Mouse (Mus musculus) limb, embryonic 15.5 days (tissue): Measurements from ENCODE around the gene Miox. TPM values are rescaled to one million over a fixed set of nuclear protein-coding genes. Genes with fewer than 3 reads are reported as not detected.
A peak's percentile ranks its signal among the peaks of the same experiment; 100 is the strongest.

Experiments used
- ATAC-seq: fragments of 200-750 bp; cut with Nextera tagmentation; 2 replicates; pipeline ENCODE4 v1.8.0; 2017; ENCODE audit warnings: low read depth, moderate TSS enrichment; ENCODE audit not compliant: insufficient number of reproducible peaks, low FRiP score, low TSS enrichment
- H3K27ac ChIP-seq: fragments of 300-500 bp; sonication (generic); 2 replicates; pipeline ENCODE4 v1.5.1; 2015; ENCODE audit warnings: moderate library complexity, mild to moderate bottlenecking, inconsistent platforms
- H3K27me3 ChIP-seq: fragments of 300-500 bp; sonication (generic); 2 replicates; pipeline ENCODE4 v1.6.1; 2015; ENCODE audit warnings: inconsistent platforms
- H3K36me3 ChIP-seq: fragments of 300-500 bp; sonication (generic); 2 replicates; pipeline ENCODE4 v1.6.1; 2015; ENCODE audit warnings: inconsistent platforms
- H3K4me1 ChIP-seq: fragments of 300-500 bp; sonication (generic); 2 replicates; pipeline ENCODE4 v1.6.1; 2015; ENCODE audit warnings: inconsistent platforms
- H3K4me2 ChIP-seq: fragments of 300-500 bp; sonication (generic); 2 replicates; pipeline ENCODE4 v1.6.1; 2015; ENCODE audit warnings: mild to moderate bottlenecking, inconsistent platforms
- H3K4me3 ChIP-seq: fragments of 300-500 bp; sonication (generic); 2 replicates; pipeline ENCODE4 v1.5.1; 2015; ENCODE audit warnings: mild to moderate bottlenecking, inconsistent platforms
- H3K9ac ChIP-seq: fragments of 300-500 bp; sonication (generic); 2 replicates; pipeline ENCODE4 v1.6.1; 2015; ENCODE audit warnings: inconsistent platforms
- H3K9me3 ChIP-seq: fragments of 300-500 bp; sonication (generic); 2 replicates; pipeline ENCODE4 v1.6.1; 2016; ENCODE audit warnings: inconsistent platforms
- WGBS: fragments of 180-500 bp; shearing (Covaris S2); methylation state at CpG from one replicate; pipeline ENCODE4 v1.1.7; 2015; 5-methylcytosine and 5-hydroxymethylcytosine counted together
- polyA plus RNA-seq: library from polyadenylated mRNA; unstranded; fragments of >200 nt; fragmentation: Nextera tagmentation; extraction: Ambion mirVana; gene quantifications from 2 replicates; pipeline ENCODE4 v1.2.1, GENCODE M21; 2015

The Miox gene
- polyA plus RNA-seq, 1 experiment from 2014 or later = not detected

- ATAC-seq = no peak
- Histone ChIP-seq H3K9ac (0 out of 2 replicates have a peak overlapping the region, but pooled peaks have one; percentile 17), H3K9me3 (no peaks in the 10 kb centered on the region), H3K4me1 (peaks cover 25% of the 10 kb centered on the region), H3K36me3 (peaks cover 45% of the 10 kb centered on the region), H3K4me3 (no peak overlapping the region), H3K4me2 (no peak overlapping the region), H3K27me3 (no peaks in the 10 kb centered on the region), H3K27ac (no peak overlapping the region)
- WGBS = 96% methylated on average over 12 of the region's 12 CpGs
Measured at GRCm38 (mm10) chr15:89352795-89353194, 18.6 kb downstream of the Miox start.

- H3K36me3 ChIP-seq = peaks cover 42% of the 10 kb centered on the region
- H3K4me3 ChIP-seq = peak overlapping the region; percentile 80; the same call in 1 of the 2 replicates
- WGBS = 97% methylated on average over 16 of the region's 16 CpGs
- no peaks in the 10 kb centered on the region for H3K9me3 ChIP-seq
- H3K27me3 ChIP-seq = no peaks in the 10 kb centered on the region
- no peak overlapping the region for H3K9ac ChIP-seq
- H3K4me2 ChIP-seq = no peak overlapping the region
- H3K27ac ChIP-seq = no peak overlapping the region
- H3K4me1 ChIP-seq = peaks cover 30% of the 10 kb centered on the region
- no peak for ATAC-seq
Measured at GRCm38 (mm10) chr15:89353837-89354236, 19.6 kb downstream of the Miox start.

GRCm38 (mm10) chr15:89354455-89354854 is 20.3 kb downstream of the Miox start:
- H3K27me3 ChIP-seq = no peaks in the 10 kb centered on the region
- H3K9ac ChIP-seq = peak overlapping the region; percentile 86
- H3K27ac ChIP-seq = no peak overlapping the region; the same call in 1 of the 2 replicates
- H3K4me3 ChIP-seq = peak overlapping the region; percentile 80
- no peak for ATAC-seq
- H3K36me3 ChIP-seq = peaks cover 42% of the 10 kb centered on the region
- H3K4me2 ChIP-seq = peak overlapping the region; percentile 72
- H3K4me1 ChIP-seq = peaks cover 30% of the 10 kb centered on the region
- 74% methylated on average over 7 of the region's 7 CpGs for WGBS
- H3K9me3 ChIP-seq = no peaks in the 10 kb centered on the region

GRCm38 (mm10) chr15:89355241-89356187 is 21.3 kb downstream of the Miox start, which contains the start of the genes Lmf2 and Ncaph2:
Gene Lmf2, minus strand, starts transcription at chr15:89355659.
Gene Ncaph2, plus strand, starts transcription at chr15:89355719.
- Histone ChIP-seq H3K9ac (peak within 1 kb of the TSS; percentile 86), H3K4me1 (peaks cover 30% of the 10 kb centered on the region), H3K4me2 (peak within 1 kb of the TSS; percentile 72), H3K36me3 (peaks cover 39% of the 10 kb centered on the region), H3K27me3 (no peaks in the 10 kb centered on the region), H3K9me3 (no peaks in the 10 kb centered on the region), H3K4me3 (peak within 1 kb of the TSS; percentile 80), H3K27ac (peak within 1 kb of the TSS; percentile 95)
- WGBS = under 1% methylated on average over 64 of the region's 64 CpGs
- peak; percentile 90 for ATAC-seq

GRCm38 (mm10) chr15:89356372-89356771 is 22.2 kb downstream of the Miox start:
- Histone ChIP-seq H3K4me3 (peak overlapping the region; percentile 80), H3K9me3 (no peaks in the 10 kb centered on the region), H3K9ac (peak overlapping the region; percentile 80), H3K36me3 (peaks cover 39% of the 10 kb centered on the region), H3K27me3 (no peaks in the 10 kb centered on the region), H3K27ac (peak overlapping the region; percentile 95), H3K4me2 (peak overlapping the region; percentile 69), H3K4me1 (peaks cover 30% of the 10 kb centered on the region)
- 0% methylated on average over 15 of the region's 15 CpGs for WGBS
- peak; percentile 50; the same call in 1 of the 2 replicates for ATAC-seq

- WGBS = 76% methylated on average over 3 of the region's 3 CpGs
- Histone ChIP-seq H3K9me3 (no peaks in the 10 kb centered on the region), H3K27me3 (no peaks in the 10 kb centered on the region), H3K36me3 (peaks cover 42% of the 10 kb centered on the region), H3K9ac (no peak overlapping the region), H3K4me2 (no peak overlapping the region), H3K4me3 (no peak overlapping the region), H3K4me1 (peaks cover 27% of the 10 kb centered on the region), H3K27ac (no peak overlapping the region)
- no peak for ATAC-seq
Measured at GRCm38 (mm10) chr15:89358784-89359183, 24.6 kb downstream of the Miox start.

- H3K4me2 ChIP-seq = no peak overlapping the region
- H3K9me3 ChIP-seq = no peaks in the 10 kb centered on the region
- no peak overlapping the region for H3K9ac ChIP-seq
- peaks cover 84% of the 10 kb centered on the region for H3K36me3 ChIP-seq
- no peak overlapping the region for H3K27ac ChIP-seq
- H3K4me1 ChIP-seq = peaks cover 3% of the 10 kb centered on the region
- no peak for ATAC-seq
- no peaks in the 10 kb centered on the region for H3K27me3 ChIP-seq
- no peak overlapping the region for H3K4me3 ChIP-seq
- 81% methylated on average over 7 of the region's 7 CpGs for WGBS
Measured at GRCm38 (mm10) chr15:89363051-89363450, 28.9 kb downstream of the Miox start.

- no peak for ATAC-seq
- Histone ChIP-seq H3K4me2 (no peak overlapping the region), H3K9ac (no peak overlapping the region), H3K27ac (no peak overlapping the region), H3K27me3 (no peaks in the 10 kb centered on the region), H3K4me1 (no peaks in the 10 kb centered on the region), H3K9me3 (no peaks in the 10 kb centered on the region), H3K4me3 (no peak overlapping the region), H3K36me3 (peaks cover 99% of the 10 kb centered on the region)
- WGBS = 96% methylated on average over 4 of the region's 4 CpGs
Measured at GRCm38 (mm10) chr15:89365141-89365551, 30.9 kb downstream of the Miox start.

GRCm38 (mm10) chr15:89372068-89372467 is 37.9 kb downstream of the Miox start:
- no peak overlapping the region for H3K4me3 ChIP-seq
- peaks cover 20% of the 10 kb centered on the region for H3K4me1 ChIP-seq
- H3K9me3 ChIP-seq = no peaks in the 10 kb centered on the region
- no peak overlapping the region for H3K4me2 ChIP-seq
- 85% methylated on average over 13 of the region's 13 CpGs for WGBS
- peaks cover 56% of the 10 kb centered on the region for H3K36me3 ChIP-seq
- no peak overlapping the region for H3K27ac ChIP-seq
- peaks cover 15% of the 10 kb centered on the region for H3K27me3 ChIP-seq
- H3K9ac ChIP-seq = no peak overlapping the region
- no peak for ATAC-seq

GRCm38 (mm10) chr15:89372536-89372935 is 38.3 kb downstream of the Miox start:
- no peak overlapping the region for H3K27ac ChIP-seq
- no peak overlapping the region for H3K9ac ChIP-seq
- ATAC-seq = no peak
- 82% methylated on average over 7 of the region's 7 CpGs for WGBS
- no peaks in the 10 kb centered on the region for H3K9me3 ChIP-seq
- H3K4me3 ChIP-seq = peak overlapping the region; percentile 70; the same call in 1 of the 2 replicates
- peaks cover 51% of the 10 kb centered on the region for H3K36me3 ChIP-seq
- peak overlapping the region; percentile 90; the same call in 1 of the 2 replicates for H3K4me2 ChIP-seq
- peaks cover 20% of the 10 kb centered on the region for H3K27me3 ChIP-seq
- H3K4me1 ChIP-seq = peaks cover 23% of the 10 kb centered on the region

GRCm38 (mm10) chr15:89373027-89373761 is 39.0 kb downstream of the Miox start:
- peak overlapping the region; percentile 90 for H3K4me2 ChIP-seq
- WGBS = under 1% methylated on average over 35 of the region's 35 CpGs
- no peaks in the 10 kb centered on the region for H3K9me3 ChIP-seq
- ATAC-seq = peak; percentile 74
- peaks cover 45% of the 10 kb centered on the region for H3K36me3 ChIP-seq
- H3K9ac ChIP-seq = peak overlapping the region; percentile 71
- peak overlapping the region; percentile 70 for H3K4me3 ChIP-seq
- H3K27me3 ChIP-seq = peaks cover 26% of the 10 kb centered on the region
- peaks cover 29% of the 10 kb centered on the region for H3K4me1 ChIP-seq
- H3K27ac ChIP-seq = peak overlapping the region; percentile 89
